Mouse (Mus musculus) R1 (cell line): Measurements from ENCODE around the gene Gadd45g.
"Not testable (repeated sequence)": the region's sequence is repeated elsewhere in the genome, so short reads cannot be mapped to it uniquely, and the experiment has no call there.

Experiments used
- DNase-seq: peaks from one replicate; pipeline ENCODE4 v3.0.0-alpha.2; 2018; ENCODE audit warnings: low read depth, low spot score

The Gadd45g gene

DNA sequence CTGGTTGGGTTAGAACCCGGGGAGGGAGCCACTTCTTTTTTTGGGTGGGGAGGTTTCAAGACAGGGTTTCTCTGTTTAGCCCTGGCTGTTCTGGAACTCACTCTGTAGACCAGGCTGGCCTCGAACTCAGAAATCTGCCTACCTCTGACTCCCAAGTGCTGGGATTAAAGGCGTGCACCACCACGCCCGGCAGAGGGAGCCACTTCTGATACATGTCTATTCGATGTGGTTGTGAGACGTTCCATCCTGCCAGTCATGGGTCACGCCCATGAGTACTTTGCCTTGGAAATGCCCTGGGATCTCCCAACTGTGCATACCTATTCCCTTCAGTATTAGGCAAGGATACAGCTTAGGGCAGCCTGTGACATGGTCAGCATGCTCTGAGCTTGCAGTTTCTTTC is 12.5 kb upstream of the Gadd45g start:
- peak; percentile 60 for DNase-seq

DNA sequence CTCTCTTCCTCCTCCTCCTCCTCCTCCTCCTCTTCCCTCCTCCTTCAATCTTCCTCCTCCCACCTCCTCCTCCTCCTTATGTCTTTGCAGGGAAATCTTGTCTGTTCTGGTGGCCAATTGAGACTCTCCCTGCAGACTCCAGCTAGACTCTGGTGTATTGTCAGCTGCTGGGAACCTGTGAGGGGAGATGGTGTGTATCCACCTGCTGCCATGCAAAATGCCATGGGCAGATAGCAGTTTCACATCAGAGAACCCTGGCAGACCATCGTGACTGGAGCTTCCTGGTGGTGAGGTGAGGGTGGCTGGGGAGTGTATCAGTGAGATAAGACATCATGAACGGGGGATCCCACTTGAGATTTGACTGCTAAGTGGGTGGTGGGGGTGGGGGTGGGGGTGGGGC is 12.0 kb upstream of the Gadd45g start:
- no peak for DNase-seq

DNA sequence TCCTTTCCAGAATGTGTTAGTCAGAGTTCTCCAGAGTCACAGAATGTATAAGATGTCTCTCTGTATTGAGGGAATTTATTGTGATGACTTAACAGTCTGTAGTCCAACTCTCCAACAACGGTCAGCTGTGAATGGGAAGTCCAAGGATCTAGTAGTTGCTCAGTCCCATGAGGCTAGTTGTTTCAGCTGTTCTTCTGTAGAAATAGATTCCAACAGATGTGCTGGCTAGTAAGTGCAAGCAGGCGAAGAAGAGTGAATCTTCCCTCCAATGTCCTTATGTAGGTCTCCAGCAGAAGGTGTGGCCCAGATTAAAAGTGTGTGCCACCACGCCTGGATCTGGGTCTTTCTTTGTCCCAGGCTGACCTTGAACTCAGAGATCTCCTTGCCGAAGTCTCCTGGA is 11.3 kb upstream of the Gadd45g start:
- DNase-seq, result not testable (repeated sequence)

DNA sequence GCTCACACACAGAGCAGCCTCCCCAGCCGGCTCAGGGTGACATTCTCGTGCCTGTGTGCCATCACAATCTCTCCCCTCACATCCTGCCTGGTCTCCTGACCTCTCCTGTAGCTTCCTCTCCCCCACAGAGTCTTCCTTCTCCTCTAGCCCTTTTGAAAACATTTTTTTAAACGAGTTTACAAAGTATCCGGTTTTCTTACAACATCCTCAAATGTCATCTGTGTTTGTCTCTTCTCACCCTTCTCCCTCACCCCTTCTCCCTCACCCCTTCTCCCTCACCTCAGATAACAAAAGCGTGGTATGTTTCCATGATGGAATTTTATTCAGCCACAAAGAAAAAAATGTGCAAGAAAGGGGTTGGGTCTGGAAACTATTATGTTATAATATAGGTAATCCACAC is 9.1 kb upstream of the Gadd45g start:
- no peak for DNase-seq

DNA sequence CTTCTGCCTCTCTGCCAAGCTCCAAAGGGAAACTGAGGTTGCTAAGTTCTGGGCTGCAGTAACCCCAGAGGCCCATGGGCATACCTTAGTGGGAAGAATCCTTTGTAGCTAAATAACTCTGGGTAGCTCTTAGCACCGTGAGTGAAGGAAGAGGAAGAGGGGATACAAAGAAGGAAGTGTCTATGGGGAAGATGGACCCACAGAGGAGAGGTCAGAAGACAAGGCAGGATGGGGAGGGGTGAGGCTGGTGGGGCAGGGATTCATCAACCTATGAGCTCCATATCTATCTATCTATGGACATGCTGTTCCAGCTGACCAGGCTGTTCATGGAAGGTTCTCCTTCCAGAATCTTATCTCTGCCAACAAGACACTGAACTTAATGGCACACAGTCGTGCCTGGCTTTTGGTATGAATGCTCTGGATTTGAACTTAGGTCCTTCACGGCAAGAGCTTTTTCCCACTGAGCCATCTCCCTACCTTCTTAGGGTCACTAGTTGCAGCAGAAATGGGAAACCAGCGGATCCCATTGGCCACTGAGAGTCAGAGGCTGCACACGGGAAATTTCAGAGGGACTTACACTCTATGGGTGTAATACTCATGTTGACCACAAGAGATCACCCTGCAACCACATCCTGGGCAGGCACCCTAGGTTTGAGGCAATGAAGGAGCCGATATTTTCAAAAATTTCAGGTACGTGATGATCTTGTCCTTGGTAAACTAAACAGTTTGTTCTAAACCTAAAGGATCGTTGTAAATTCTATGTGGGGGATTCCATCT is 7.0 kb upstream of the Gadd45g start:
- DNase-seq, result peak; percentile 60

DNA sequence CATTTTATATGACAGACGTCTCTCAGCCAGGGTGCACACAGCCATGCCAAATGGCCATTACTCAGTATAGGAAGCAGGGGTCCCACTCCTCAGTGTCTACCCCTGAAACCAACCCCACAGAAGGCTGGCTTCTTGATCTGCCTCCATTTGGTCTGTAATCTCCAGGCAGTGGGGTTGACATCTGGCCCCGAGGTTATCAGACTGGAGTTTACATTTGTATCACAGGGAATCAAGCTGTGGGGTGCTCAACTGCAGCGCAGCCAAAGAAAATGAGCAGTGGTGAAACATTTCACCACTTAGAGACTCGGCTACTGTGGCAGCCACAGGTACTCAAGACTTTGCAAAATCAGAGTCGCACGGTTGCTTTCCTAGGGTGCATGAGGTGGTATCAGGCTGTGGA is 5.8 kb upstream of the Gadd45g start:
- no peak for DNase-seq

DNA sequence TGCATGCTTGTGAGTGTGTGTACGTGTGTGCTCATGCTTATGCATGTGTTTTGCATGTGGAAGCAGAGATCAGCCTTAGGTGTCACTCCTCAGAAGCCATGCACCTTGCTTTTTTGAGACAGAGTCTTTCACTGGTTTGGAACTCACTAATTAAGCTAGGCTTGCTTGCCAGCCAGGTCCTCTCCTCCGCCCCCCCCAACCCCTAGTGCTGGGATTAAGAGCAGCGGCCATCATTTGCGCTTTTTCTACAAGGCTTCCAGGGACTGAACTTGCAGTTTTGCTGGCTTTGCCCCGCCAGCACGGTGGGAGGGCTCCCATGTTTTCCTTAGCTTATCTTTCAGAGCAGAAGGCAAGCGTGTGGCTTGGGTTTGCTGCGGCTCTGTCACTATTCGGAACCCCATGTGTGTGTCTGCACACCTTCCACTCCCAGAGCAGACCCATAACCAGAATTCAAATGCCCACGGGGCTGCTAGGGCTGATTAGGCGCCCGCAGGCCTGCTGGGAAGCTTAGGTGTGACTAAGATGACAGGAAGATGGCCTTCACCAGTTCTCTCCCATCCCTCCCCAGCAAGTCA is 4.8 kb upstream of the Gadd45g start:
- DNase-seq, result no peak

DNA sequence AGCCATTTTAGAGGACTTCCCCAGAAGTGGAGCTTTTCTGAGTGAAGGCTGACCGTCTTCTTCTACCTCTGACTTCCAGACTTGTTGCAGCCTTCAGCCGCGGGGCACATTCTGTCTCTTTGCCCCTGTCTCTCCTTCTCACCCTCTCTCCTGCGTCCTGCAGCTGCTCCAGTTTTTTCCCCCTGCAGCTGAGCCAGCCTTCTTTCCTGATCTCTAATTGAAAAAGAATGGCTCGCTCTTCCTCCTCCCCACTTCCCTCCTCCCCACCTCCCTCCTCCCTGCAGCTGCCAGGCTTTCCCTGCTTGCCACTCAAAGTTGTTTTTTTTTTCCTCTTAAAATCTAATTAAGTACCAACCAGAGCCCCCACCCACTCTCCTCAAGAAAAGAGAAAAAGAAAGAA is 4.3 kb upstream of the Gadd45g start:
- DNase-seq, result no peak

DNA sequence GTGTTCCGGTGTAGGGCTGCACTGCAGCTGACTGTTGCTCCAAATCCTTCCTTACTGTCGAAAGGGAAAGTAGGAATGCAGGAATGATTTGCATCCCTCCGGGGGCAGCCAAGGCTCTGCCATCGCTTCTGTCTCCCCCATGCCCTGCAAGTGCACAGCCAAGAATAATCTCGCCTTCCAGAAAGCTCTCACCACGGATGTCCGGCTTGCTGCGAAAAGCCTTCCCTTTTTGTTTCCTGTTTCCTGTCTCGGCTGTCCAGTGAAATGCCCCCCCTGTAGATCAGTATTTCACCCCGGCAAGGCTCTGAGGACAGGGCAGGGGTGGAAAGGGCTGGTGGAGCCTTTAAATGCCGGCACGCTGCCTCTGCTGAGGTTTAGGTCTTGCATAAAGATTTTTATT is 3.7 kb upstream of the Gadd45g start:
- DNase-seq, result no peak

DNA sequence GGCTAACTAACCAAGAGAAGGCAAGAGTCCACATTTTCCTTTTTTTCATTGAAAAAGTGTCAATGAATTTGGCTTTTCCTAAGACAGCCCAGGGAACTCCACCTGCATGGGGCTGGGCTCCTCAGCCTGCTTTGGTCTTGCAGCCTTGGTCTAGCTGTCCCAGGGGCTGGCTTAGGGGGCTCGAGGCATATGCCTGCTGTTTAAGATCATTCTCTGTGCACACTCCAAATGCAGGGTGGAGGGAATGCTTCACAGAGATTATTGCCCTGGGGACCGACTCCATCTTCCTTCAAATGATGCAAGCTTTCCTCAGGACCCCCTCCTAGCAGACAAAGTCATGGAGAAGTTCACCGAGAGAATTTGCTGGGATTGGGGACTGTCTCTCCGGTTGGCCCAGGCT is 3.2 kb upstream of the Gadd45g start:
- DNase-seq, result no peak

DNA sequence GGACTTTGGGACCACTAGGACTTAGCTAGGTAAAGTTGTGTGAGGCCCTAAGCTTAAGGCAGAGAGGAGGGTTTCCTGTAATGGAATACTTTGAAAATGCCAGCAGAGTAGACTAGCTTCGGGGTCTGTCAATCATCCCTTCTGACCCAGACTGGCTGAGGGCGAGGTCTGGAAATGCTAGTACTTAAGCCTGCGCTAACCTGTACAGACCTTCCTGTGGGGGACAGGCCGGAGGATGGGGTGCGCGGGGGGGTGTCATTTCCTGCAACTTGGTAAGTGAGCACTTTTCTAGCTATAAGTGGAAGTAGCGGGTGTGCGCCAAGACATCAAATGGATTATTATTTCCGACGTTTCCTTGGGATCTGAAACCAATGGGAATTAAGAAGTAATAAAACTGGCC is 2.4 kb upstream of the Gadd45g start:
- DNase-seq, result no peak

DNA sequence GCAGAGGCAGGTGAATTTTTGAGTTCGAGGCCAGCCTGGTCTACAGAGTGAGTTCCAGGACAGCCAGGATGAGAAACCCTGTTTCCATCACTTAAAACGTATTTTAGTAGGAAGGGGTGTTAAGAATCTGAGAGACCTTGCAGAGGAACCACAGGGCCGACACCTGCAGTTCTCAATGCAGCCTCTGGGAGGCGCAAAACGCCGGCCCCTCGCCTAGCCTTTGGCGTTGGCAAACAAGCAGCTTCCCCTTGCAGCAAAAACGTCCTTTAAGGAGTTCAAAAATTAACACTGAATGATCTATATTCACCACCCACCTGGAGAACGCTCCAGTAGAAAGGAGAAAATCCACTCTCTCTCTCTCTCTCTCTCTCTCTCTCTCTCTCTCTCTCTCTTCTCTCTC is 1.8 kb upstream of the Gadd45g start:
- peak; percentile 54 for DNase-seq

DNA sequence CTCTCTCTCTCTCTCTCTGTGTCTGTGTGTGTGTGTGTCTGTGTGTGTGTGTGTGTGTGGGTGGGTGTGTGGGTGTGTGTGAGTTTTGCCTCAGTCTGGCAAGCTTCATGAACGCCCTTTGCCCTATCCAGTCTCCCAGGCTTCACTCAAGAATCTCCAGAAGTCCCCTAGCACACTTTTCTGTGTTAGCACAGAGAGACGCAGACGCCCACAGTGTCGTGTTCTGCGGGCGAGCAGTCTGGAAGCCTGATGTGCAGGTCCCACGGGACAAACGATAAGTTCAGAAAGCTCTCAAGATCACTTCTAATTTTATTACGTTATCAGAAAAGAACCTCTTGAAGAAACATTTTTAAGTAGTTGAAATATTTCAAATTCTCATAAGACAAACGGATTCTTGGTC is 1.4 kb upstream of the Gadd45g start:
- DNase-seq, result no peak

DNA sequence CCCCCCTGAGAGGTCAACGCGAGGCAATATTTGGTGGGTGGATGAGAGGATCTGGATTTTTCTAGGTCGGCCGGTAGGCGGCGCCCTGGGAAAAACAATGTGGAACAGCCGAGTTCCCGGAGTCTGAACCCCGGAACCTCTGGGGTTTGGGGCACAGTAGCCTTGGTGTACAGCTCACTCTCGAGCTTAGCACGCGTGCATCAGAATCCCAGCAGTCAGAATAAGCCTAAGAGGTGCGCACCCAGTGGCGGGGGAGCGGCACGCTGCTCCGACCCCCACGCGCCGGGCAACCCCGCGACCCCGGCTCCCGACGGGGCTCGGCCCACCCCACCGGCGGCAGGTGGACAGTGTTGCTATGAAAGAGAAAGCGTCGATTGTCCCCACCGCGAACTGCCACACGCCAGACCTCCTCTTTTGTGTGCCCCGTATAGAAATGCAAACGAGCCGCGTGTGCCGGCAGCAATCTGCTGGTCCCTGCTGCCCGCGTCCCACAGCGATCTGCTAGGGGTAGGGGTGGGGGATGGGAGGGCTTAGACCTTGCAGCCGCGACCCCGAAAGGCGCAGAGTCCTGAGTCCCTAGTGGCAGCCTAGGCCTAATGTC is 787 bp upstream of the Gadd45g start:
- peak; percentile 92 for DNase-seq

DNA sequence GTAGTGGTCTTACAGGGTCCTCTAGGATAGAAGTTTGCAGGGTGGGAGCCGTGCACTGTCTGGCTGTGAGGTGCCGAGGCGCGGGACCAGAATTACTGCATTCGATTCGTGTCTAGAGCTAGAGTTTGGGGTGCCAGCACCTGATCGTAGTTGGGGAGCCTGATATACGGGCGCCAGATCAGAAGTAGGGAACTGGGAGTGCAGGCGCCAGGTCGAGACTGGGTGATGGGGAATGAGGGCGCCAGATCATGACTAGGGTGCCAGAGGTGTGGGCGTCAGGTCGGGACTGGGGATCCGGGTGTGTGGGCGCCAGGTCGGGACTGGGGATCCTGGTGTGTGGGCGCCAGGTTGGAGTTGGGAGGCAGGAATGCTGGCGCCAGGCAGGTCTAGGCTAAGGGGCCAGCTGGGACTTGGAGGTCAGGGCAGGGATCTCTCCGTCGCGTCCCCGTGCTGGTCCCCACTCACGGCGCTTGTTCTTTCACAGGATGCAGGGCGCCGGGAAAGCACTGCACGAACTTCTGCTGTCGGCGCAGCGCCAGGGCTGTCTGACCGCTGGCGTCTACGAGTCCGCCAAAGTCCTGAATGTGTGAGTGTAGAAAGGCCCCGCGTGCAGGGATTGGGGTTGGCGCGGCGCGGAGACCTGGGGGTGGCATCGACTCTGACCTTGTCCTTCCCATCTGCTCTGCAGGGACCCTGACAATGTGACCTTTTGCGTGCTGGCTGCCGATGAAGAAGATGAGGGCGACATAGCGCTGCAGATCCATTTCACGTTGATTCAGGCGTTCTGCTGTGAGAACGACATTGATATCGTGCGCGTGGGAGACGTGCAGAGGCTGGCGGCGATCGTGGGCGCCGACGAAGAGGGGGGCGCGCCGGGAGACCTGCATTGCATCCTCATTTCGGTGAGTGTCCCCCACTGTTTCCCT is 653 bp downstream of the Gadd45g start:
- DNase-seq, result peak; percentile 57

DNA sequence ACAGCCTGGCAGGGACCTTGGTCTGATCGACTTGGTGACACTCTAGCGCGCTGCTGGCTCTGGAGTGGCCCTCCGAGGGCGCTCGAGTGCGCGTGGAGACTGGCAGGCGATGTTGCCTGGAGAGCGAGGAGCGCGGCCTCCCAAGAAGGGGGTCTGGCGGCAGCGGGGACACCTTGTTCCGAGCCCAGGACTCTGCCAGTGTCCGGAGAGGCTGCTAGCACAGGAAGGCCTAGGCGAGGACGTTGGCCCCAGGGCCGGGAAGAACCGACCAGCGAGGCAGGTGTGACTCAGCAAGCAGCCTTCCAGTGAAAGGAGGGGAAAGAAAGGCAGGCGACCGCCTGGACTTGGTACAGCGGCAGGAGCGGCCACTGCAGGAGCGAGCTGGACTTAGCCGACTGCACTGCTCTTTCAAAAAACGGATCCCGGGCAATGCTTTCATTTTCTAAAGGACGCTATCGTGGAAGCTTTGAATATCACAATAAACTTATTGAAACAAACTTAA is 1.6 kb downstream of the Gadd45g start:
- DNase-seq, result peak; percentile 44

DNA sequence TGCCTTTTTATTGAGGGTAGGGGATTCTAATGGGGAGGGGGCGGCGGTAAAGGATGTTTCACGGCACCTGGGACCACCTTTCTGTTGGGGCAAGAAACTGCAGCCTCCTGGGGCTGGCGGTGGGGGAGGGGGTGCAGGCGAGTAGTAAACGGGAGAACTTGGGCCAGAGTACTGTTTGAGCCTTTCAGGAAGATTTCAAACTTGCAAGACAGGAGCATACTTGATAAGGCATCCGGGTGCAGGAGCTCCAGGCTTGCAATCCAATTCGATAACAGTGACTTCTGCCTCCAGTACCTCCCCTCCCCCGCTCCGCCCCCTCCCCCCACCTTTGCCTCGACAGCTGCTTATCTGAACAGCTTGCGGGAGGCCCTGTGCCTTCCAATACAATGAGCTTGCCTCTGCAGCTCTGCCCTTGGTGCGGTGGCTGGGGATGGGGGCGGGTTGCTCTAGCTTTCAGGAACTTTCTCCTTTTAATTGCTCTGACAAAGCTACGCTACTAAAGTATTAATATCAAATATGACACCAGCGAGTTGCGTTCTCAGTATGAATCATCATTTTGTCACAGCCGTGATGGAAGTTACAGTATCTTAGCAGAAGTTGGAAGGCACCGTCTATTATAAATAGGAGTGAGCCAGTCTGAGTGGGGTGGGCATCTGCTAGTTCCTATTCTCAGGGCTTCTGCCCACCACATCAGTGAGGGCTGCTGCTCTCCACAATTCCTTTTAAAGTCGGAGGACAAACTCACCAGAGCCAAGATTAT is 2.2 kb downstream of the Gadd45g start:
- DNase-seq, result peak; percentile 70

DNA sequence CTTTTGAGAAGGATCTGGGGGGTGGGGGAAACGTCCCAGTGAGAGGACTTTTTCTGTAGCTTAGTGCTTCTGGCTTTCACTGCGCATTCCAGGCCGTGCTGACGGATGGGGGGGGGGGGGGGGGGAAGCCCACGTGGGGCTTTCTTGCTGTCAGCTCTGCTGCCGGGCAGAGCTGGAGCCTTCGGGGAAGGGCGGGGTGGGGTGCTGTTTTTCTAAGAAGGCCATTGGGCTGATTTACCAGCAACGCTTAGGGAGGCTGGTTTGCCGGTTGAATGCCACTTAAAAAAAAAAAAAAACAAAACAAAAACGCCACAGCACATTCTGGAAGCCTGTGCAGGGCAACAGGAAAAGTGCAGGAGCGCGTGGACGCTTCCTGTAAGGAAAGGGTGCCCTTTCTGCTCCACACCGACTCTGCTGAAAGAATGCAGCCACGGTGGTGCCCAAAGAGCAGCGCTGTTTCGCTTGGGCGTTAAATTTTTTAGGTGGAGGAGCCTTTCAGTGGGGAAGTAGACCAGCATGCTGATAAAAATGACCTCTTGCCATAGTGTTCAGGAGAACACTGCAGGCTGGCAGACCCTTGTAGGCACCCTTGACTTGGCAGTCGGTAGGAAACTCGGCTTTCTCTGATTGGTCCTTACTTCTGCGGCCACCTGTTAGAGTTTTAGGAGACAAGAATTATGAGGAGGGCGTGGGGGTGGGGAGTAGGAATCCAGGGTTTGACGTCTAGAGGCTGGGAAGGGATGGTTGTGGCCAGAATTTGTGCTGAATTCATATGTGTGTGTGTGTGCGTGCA is 3.0 kb downstream of the Gadd45g start:
- DNase-seq, result no peak

DNA sequence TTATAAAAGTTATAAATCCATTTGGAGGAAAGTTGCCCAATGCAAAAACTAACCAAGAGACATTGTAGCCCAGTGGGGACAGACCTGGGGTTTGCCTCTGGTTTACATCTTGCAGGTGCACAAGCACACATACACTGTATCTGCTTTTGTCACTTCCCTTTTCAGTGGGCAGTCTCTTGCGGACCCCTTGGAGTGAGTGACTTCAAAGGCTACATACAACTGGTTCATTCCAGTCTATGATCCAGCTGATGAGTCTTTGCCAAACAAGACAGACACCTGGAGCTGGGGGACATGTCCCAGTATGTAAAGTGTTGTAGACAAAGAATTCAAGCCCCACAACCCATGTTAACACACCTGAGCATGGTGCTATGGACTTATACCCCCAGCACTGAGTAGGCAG is 4.1 kb downstream of the Gadd45g start:
- DNase-seq, result no peak

DNA sequence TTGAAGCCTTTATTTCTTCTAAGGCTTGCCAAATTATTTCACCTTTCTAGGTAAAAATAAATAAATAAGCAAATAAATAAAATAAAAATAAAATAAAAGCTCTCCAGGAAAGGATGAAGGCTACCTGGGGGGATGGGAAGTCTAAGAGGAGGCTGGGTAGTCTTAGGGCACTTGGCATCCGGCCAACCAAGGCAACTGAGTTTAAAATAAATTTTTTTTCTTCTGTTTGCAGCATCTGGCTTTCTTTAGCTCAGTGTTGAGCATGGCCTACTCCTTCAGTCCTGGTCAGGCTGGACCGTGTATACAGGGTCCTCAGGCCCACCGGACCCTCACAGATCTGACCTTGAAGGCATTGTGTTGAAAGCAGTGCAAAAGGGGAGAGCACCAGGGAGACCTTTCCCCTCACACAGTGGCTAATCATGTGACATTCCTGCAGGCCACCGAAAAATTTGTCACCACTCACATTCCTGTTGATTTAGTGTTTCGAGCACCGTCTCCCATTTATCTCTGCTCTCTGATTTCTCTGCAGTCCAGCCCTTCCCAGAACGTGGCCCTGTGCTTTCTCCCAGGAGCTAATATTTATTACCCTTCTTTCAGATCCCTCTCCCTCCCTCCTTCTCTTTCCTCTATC is 6.2 kb downstream of the Gadd45g start:
- DNase-seq, result no peak
